Mouse (Mus musculus) bone marrow macrophage, adult 2 months (primary cell): ENCODE measurements around the gene Rmi2.

Source experiments
- CTCF ChIP-seq: IDR thresholded peaks from 2 replicates; pipeline ENCODE4 v1.5.1; 2012; ENCODE audit warnings: low read depth, mild to moderate bottlenecking, low read length, moderate library complexity
- POLR2A ChIP-seq: IDR thresholded peaks from 2 replicates; pipeline ENCODE4 v1.6.1; 2012; ENCODE audit warnings: mild to moderate bottlenecking, low read depth, low read length, borderline replicate concordance

GRCm38 (mm10) chr16:10788271-10788670 is 46.6 kb upstream of the Rmi2 start, which contains the start of gene Tnp2:
- TF ChIP-seq CTCF: no peak
- TF ChIP-seq POLR2A: no peak
